Mouse (Mus musculus) brown adipose tissue, adult 24 weeks (tissue): ENCODE measurements around the gene Hist2h2aa2. TPM values are rescaled to one million over a fixed set of nuclear protein-coding genes. Genes with fewer than 3 reads are reported as not detected.
A peak's percentile ranks its signal among the peaks of the same experiment; 100 is the strongest.
"Not testable (repeated sequence)": the region's sequence is repeated elsewhere in the genome, so short reads cannot be mapped to it uniquely, and the experiment has no call there.

Experiments used
- H3K27ac ChIP-seq: fragments of 200-500 bp; replicated peaks from 2 replicates; pipeline ENCODE4 v1.5.1; 2012; ENCODE audit warnings: low read depth, mild to moderate bottlenecking, low read length
- H3K4me1 ChIP-seq: fragments of 200-500 bp; 2 replicates; pipeline ENCODE4 v1.6.1; 2012; ENCODE audit warnings: low read length, mixed read lengths; ENCODE audit not compliant: control insufficient read depth, insufficient read depth, insufficient read length
- H3K4me3 ChIP-seq: fragments of 200-500 bp; 2 replicates; pipeline ENCODE4 v1.5.1; 2012; ENCODE audit warnings: low read depth, mild to moderate bottlenecking, low read length, moderate library complexity; ENCODE audit not compliant: insufficient read depth
- polyA plus RNA-seq: library from polyadenylated mRNA; stranded (reverse); fragments of >200 nt; gene quantifications from 2 replicates; pipeline ENCODE4 v1.2.4, GENCODE M21; 2012; ENCODE audit not compliant: missing spikeins, insufficient read depth, insufficient read length

The Hist2h2aa2 gene
- polyA plus RNA-seq, 1 experiment = 115 TPM

GRCm38 (mm10) chr3:96234914-96235313 lies 5.2 kb downstream of the Hist2h2aa2 start:
- no peak overlapping the region for H3K4me3 ChIP-seq
- H3K4me1 ChIP-seq = no peaks in the 10 kb centered on the region
- H3K27ac ChIP-seq = no peak overlapping the region

- no peak overlapping the region for H3K27ac ChIP-seq
- H3K4me3 ChIP-seq = no peak overlapping the region
- H3K4me1 ChIP-seq = no peaks in the 10 kb centered on the region
Measured at GRCm38 (mm10) chr3:96231758-96232120, 8.3 kb downstream of the Hist2h2aa2 start.

- no peaks in the 10 kb centered on the region for H3K4me1 ChIP-seq
- no peak overlapping the region for H3K4me3 ChIP-seq
- no peak overlapping the region for H3K27ac ChIP-seq
Measured at GRCm38 (mm10) chr3:96230910-96231757, 8.9 kb downstream of the Hist2h2aa2 start.

- Histone ChIP-seq H3K27ac (no peak overlapping the region), H3K4me3 (no peak overlapping the region), H3K4me1 (no peaks in the 10 kb centered on the region)
Measured at GRCm38 (mm10) chr3:96230404-96230803, 9.7 kb downstream of the Hist2h2aa2 start.

GRCm38 (mm10) chr3:96228828-96229227 lies 11.2 kb downstream of the Hist2h2aa2 start:
- H3K27ac ChIP-seq = no peak overlapping the region

GRCm38 (mm10) chr3:96226695-96227648 lies 13.1 kb downstream of the Hist2h2aa2 start:
- Histone ChIP-seq H3K27ac (peak overlapping the region; percentile 35; the same call in 1 of the 2 replicates), H3K4me1 (peaks cover 2% of the 10 kb centered on the region; the same call in 1 of the 2 replicates), H3K4me3 (no peak overlapping the region)

More at GRCm38 (mm10) chr3:96228828-96229227, 11.2 kb downstream of the Hist2h2aa2 start:
- Histone ChIP-seq H3K4me1 (no peaks in the 10 kb centered on the region), H3K4me3 (no peak overlapping the region)

- H3K27ac ChIP-seq = no peak overlapping the region
- no peak overlapping the region for H3K4me3 ChIP-seq
- H3K4me1 ChIP-seq = peaks cover 6% of the 10 kb centered on the region
Measured at GRCm38 (mm10) chr3:96225421-96225820, 14.7 kb downstream of the Hist2h2aa2 start.

GRCm38 (mm10) chr3:96222774-96223173 lies 17.3 kb downstream of the Hist2h2aa2 start:
- Histone ChIP-seq H3K4me1 (peaks cover 6% of the 10 kb centered on the region), H3K4me3 (no peak overlapping the region), H3K27ac (no peak overlapping the region)

GRCm38 (mm10) chr3:96221640-96222038 lies 18.4 kb downstream of the Hist2h2aa2 start:
- H3K4me1 ChIP-seq = peaks cover 6% of the 10 kb centered on the region
- peak overlapping the region; percentile 69 for H3K4me3 ChIP-seq
- peak overlapping the region; percentile 83 for H3K27ac ChIP-seq

GRCm38 (mm10) chr3:96220765-96221639 lies 19.1 kb downstream of the Hist2h2aa2 start, which contains the start of the genes Hist2h2ac and Hist2h2be:
Gene Hist2h2ac (minus strand): TSS chr3:96220880.
Gene Hist2h2be (plus strand): TSS chr3:96221119.
- peaks cover 6% of the 10 kb centered on the region for H3K4me1 ChIP-seq
- peak within 1 kb of the TSS; percentile 85 for H3K4me3 ChIP-seq
- peak within 1 kb of the TSS; percentile 87 for H3K27ac ChIP-seq

- not testable (repeated sequence) for H3K4me1 ChIP-seq
- peak overlapping the region; percentile 87 for H3K27ac ChIP-seq
- peak overlapping the region; percentile 85 for H3K4me3 ChIP-seq
Measured at GRCm38 (mm10) chr3:96220131-96220764, 19.8 kb downstream of the Hist2h2aa2 start.

GRCm38 (mm10) chr3:96219661-96220130 lies 20.4 kb downstream of the Hist2h2aa2 start, which contains the start of the genes Bola1 and Hist2h2ab:
Gene Bola1 (minus strand): TSS chr3:96219709.
Gene Hist2h2ab (plus strand): TSS chr3:96219865.
- H3K4me1 ChIP-seq = peaks cover 6% of the 10 kb centered on the region
- peak within 1 kb of the TSS; percentile 85 for H3K4me3 ChIP-seq
- peak within 1 kb of the TSS; percentile 89 for H3K27ac ChIP-seq

GRCm38 (mm10) chr3:96219191-96219641 lies 20.9 kb downstream of the Hist2h2aa2 start:
- Histone ChIP-seq H3K27ac (peak overlapping the region; percentile 89), H3K4me3 (peak overlapping the region; percentile 85), H3K4me1 (peaks cover 6% of the 10 kb centered on the region)

GRCm38 (mm10) chr3:96209242-96209641 lies 30.8 kb downstream of the Hist2h2aa2 start:
- H3K4me1 ChIP-seq = no peaks in the 10 kb centered on the region
- no peak overlapping the region for H3K27ac ChIP-seq
- no peak overlapping the region for H3K4me3 ChIP-seq
